Mouse (Mus musculus): ENCODE results near the gene Eno1. TPM values are rescaled to one million over a fixed set of nuclear protein-coding genes. Genes with fewer than 3 reads are reported as not detected.
A peak's percentile ranks its signal among the peaks of the same experiment; 100 is the strongest.

The Eno1 gene
- polyA plus RNA-seq, 1 experiment = 636 TPM

DNA sequence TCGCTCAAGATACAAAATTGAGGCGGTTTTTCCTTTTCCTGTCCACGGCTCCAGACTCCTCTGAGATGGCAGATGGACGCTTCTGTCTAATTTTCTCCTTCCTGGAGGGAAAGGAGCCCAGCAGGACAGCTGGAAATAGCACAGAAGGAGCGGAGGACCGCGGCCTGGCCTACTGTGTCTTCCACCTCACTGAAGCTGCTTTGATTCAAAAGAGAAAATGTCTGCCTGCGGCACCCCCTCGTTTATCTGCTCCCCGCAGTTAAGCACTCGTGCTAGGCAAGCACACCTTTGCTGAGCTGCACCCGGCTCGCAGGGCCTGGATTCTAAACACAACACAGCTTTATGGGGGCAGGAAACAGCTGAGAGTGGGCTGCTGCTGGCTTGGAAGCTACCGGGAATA lies 21.9 kb downstream of the Eno1 start:
- H3K27ac ChIP-seq (ENCODE audit: insufficient read depth, low read depth, low read length) = no peak overlapping the region
- H3K36me3 ChIP-seq (ENCODE audit: control insufficient read depth, insufficient read depth, low read length) = no peaks in the 10 kb centered on the region

GRCm38 (mm10) chr4:150259577-150259976 lies 23.1 kb downstream of the Eno1 start:
- no peak overlapping the region for H3K4me3 ChIP-seq (ENCODE audit: insufficient read depth, low read depth, low read length)
- TF ChIP-seq POLR2A (IDR thresholded peaks at IDR 0.05; ENCODE audit: low read depth, low read length) (no peak), CTCF (conservative IDR thresholded peaks at IDR 0.05; ENCODE audit: insufficient read depth, insufficient read length, low read depth, low read length) (no peak)
- 95% methylated on average over 7 of the region's 7 CpGs for whole genome bisulfite sequencing
- peaks cover 5% of the 10 kb centered on the region for H3K4me1 ChIP-seq (ENCODE audit: control insufficient read depth, insufficient read depth, low read length)
- no peak overlapping the region for H3K27ac ChIP-seq (ENCODE audit: insufficient read depth, low read depth, low read length)
- no peak for DNase-seq
- H3K27me3 ChIP-seq (replicated peaks; ENCODE audit: control insufficient read depth, insufficient read depth, low read length) = no peaks in the 10 kb centered on the region
- H3K36me3 ChIP-seq (ENCODE audit: control insufficient read depth, insufficient read depth, low read length) = no peaks in the 10 kb centered on the region

More for the DNA sequence above, 21.9 kb downstream of the Eno1 start:
- Histone ChIP-seq H3K27me3 (replicated peaks; ENCODE audit: control insufficient read depth, insufficient read depth, low read length) (no peaks in the 10 kb centered on the region), H3K4me3 (ENCODE audit: insufficient read depth, low read depth, low read length) (no peak overlapping the region), H3K4me1 (ENCODE audit: control insufficient read depth, insufficient read depth, low read length) (peaks cover 5% of the 10 kb centered on the region)
- 63% methylated on average over 14 of the region's 14 CpGs for WGBS
- no peak for DNase-seq
- no peak for TF ChIP-seq POLR2A (IDR thresholded peaks at IDR 0.05; ENCODE audit: low read depth, low read length)
- no peak for TF ChIP-seq CTCF (conservative IDR thresholded peaks at IDR 0.05; ENCODE audit: insufficient read depth, insufficient read length, low read depth, low read length)

- TF ChIP-seq POLR2A (IDR thresholded peaks at IDR 0.05; ENCODE audit: low read depth, low read length) = no peak
- TF ChIP-seq CTCF (conservative IDR thresholded peaks at IDR 0.05; ENCODE audit: insufficient read depth, insufficient read length, low read depth, low read length) = no peak
- Histone ChIP-seq H3K4me3 (ENCODE audit: insufficient read depth, low read depth, low read length) (no peak overlapping the region), H3K27ac (ENCODE audit: insufficient read depth, low read depth, low read length) (no peak overlapping the region), H3K36me3 (ENCODE audit: control insufficient read depth, insufficient read depth, low read length) (no peaks in the 10 kb centered on the region), H3K27me3 (replicated peaks; ENCODE audit: control insufficient read depth, insufficient read depth, low read length) (no peaks in the 10 kb centered on the region), H3K4me1 (ENCODE audit: control insufficient read depth, insufficient read depth, low read length) (peaks cover 5% of the 10 kb centered on the region)
- DNase-seq = no peak
- 55% methylated on average over 7 of the region's 7 CpGs for WGBS
These were observed 23.6 kb downstream of the Eno1 start for GRCm38 (mm10) chr4:150260111-150260510.

- TF ChIP-seq CTCF (conservative IDR thresholded peaks at IDR 0.05; ENCODE audit: insufficient read depth, insufficient read length, low read depth, low read length) (peak; percentile 39; the same call in 1 of the 2 replicates), POLR2A (IDR thresholded peaks at IDR 0.05; ENCODE audit: low read depth, low read length) (no peak)
- DNase-seq = no peak
- H3K4me3 ChIP-seq (ENCODE audit: insufficient read depth, low read depth, low read length) = no peak overlapping the region
- WGBS = 49% methylated on average over 6 of the region's 6 CpGs
- H3K4me1 ChIP-seq (ENCODE audit: control insufficient read depth, insufficient read depth, low read length) = peaks cover 5% of the 10 kb centered on the region
- H3K27ac ChIP-seq (ENCODE audit: insufficient read depth, low read depth, low read length) = no peak overlapping the region
- no peaks in the 10 kb centered on the region for H3K27me3 ChIP-seq (replicated peaks; ENCODE audit: control insufficient read depth, insufficient read depth, low read length)
- no peaks in the 10 kb centered on the region for H3K36me3 ChIP-seq (ENCODE audit: control insufficient read depth, insufficient read depth, low read length)
These were observed 24.2 kb downstream of the Eno1 start for GRCm38 (mm10) chr4:150260745-150261144.

GRCm38 (mm10) chr4:150262301-150262700 lies 25.8 kb downstream of the Eno1 start:
- H3K4me1 ChIP-seq (ENCODE audit: control insufficient read depth, insufficient read depth, low read length) = peaks cover 5% of the 10 kb centered on the region
- no peak for TF ChIP-seq CTCF (conservative IDR thresholded peaks at IDR 0.05; ENCODE audit: insufficient read depth, insufficient read length, low read depth, low read length)
- TF ChIP-seq POLR2A (IDR thresholded peaks at IDR 0.05; ENCODE audit: low read depth, low read length) = no peak
- H3K36me3 ChIP-seq (ENCODE audit: control insufficient read depth, insufficient read depth, low read length) = no peaks in the 10 kb centered on the region
- H3K4me3 ChIP-seq (ENCODE audit: insufficient read depth, low read depth, low read length) = no peak overlapping the region
- 67% methylated on average over 8 of the region's 8 CpGs for WGBS
- no peak overlapping the region for H3K27ac ChIP-seq (ENCODE audit: insufficient read depth, low read depth, low read length)
- no peaks in the 10 kb centered on the region for H3K27me3 ChIP-seq (replicated peaks; ENCODE audit: control insufficient read depth, insufficient read depth, low read length)
- no peak for DNase-seq

DNA sequence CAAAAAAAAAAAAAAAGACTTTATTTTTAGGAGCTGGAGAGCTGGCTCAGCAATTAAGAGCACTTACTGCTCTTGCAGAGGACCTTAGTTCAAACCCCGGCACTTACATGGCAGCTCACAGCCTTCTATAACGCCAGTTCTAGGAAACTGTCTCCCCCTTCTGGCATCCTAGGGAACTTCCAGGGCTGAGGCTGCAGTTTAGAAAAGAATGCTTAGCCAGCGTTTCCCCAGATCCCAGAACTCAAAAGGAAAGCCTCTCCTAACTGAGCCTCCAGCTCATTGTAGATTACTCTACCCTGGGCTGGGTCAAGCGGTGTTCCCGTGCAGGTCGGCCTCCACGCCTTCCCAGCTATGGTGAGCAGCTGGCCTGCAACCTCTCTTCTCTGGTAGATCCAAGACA lies 28.4 kb downstream of the Eno1 start:
- peaks cover 3% of the 10 kb centered on the region; the same call in 1 of the 2 replicates for H3K4me1 ChIP-seq (ENCODE audit: control insufficient read depth, insufficient read depth, low read length)
- TF ChIP-seq POLR2A (IDR thresholded peaks at IDR 0.05; ENCODE audit: low read depth, low read length) (no peak), CTCF (conservative IDR thresholded peaks at IDR 0.05; ENCODE audit: insufficient read depth, insufficient read length, low read depth, low read length) (peak; percentile 73)
- 49% methylated on average over 7 of the region's 7 CpGs for WGBS
- H3K27ac ChIP-seq (ENCODE audit: insufficient read depth, low read depth, low read length) = no peak overlapping the region
- peak; percentile 66 for DNase-seq
- no peaks in the 10 kb centered on the region for H3K27me3 ChIP-seq (replicated peaks; ENCODE audit: control insufficient read depth, insufficient read depth, low read length)
- no peak overlapping the region for H3K4me3 ChIP-seq (ENCODE audit: insufficient read depth, low read depth, low read length)
- no peaks in the 10 kb centered on the region for H3K36me3 ChIP-seq (ENCODE audit: control insufficient read depth, insufficient read depth, low read length)

DNA sequence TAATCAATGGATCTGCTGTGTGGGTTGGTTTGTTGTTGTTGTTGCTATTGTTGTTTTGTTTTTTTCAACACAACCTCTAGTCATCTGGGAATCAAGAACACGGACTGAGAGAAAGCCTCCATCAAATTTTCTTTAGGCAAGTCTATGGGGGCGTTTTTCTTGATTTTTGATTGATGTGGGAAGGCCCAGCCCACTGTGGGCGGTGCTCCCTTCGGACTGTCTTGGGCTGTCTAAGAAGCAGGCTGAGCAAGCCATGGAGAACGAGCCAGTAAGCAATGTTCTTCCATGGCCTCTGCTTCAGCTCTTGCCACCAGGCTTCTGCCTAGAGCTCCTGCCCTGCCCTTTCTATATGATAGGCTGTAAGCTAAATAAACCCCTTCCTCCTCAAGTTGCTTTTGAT lies 28.9 kb downstream of the Eno1 start:
- Histone ChIP-seq H3K27me3 (replicated peaks; ENCODE audit: control insufficient read depth, insufficient read depth, low read length) (no peaks in the 10 kb centered on the region), H3K4me1 (ENCODE audit: control insufficient read depth, insufficient read depth, low read length) (peaks cover 5% of the 10 kb centered on the region; the same call in 1 of the 2 replicates), H3K4me3 (ENCODE audit: insufficient read depth, low read depth, low read length) (no peak overlapping the region), H3K36me3 (ENCODE audit: control insufficient read depth, insufficient read depth, low read length) (no peaks in the 10 kb centered on the region), H3K27ac (ENCODE audit: insufficient read depth, low read depth, low read length) (no peak overlapping the region)
- TF ChIP-seq CTCF (conservative IDR thresholded peaks at IDR 0.05; ENCODE audit: insufficient read depth, insufficient read length, low read depth, low read length) = no peak
- no peak for TF ChIP-seq POLR2A (IDR thresholded peaks at IDR 0.05; ENCODE audit: low read depth, low read length)
- 69% methylated on average over 5 of the region's 5 CpGs for WGBS
- no peak for DNase-seq
